ENCODE assay signal across 19 mouse cellular contexts in the genomic region with DNA sequence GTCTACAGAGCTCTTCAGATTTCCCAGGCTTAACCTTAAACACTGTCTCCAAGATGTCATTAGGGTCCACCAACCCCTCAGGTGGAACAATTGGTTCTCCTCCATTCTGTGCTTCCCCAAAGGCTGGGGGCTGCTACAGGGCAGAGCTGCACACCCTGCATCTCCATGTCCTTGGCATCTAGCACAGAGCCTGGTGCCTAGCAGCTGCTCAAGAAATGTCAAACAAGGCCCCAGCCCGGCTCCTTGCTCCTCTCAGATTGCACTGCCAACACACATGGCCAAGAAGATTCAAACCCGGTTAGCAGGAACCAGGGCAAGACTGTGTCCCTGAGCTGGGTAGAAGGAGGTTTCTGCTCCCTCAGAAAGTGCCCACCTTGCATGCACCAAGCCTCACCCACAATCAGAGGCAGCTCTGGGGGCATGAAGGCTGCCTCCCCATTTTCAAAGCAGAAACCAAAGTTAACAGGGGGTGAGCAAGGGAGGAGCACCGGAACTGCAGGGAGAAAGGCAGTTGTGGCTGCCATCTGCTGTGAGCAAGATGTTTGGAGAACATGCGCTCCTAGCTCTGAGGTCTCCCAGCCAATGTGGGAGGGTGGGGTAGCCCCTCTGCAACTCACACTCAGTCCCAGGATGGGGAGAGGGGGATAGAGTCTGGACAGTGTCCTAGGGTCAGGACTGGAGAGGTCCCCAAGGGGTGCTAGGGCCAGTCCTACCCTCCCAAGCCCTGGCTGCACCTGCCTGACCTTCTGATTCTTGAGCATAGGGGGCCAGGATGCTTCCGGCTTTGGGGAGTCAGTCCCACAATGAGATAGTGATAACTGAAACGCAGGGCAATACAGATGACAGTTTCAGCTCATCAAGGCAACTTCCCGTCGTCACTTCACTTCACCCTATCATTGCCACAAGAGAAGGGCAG. TPM values are rescaled to one million over a fixed set of nuclear protein-coding genes. Genes with fewer than 3 reads are reported as not detected.
DNase-seq lines count a peak whose midpoint lies in the region; ATAC-seq and TF ChIP-seq lines count a peak whose summit lies in the region.
"Had no signal": no experiment of that assay in that cellular context is flagged by ENCODE, and none has a peak within 500 bp of the region (broad histone marks: within the 10 kb centered on the region; RNA-seq: fewer than 3 reads in every experiment).

No protein-coding gene starts in this region.

- H3K79me2 ChIP-seq in myocyte (ENCODE audit: control insufficient read depth, insufficient read depth), result peaks cover 52% of the 10 kb centered on the region

- no peak for TF ChIP-seq EP300 in liver, postnatal 0 days (IDR thresholded peaks at IDR 0.05; ENCODE audit: low read depth)

- TF ChIP-seq POLR2A in myocyte (IDR thresholded peaks at IDR 0.05; ENCODE audit: insufficient read length, low read depth), result no peak

- no peak for TF ChIP-seq CTCF in liver, postnatal 0 days (IDR thresholded peaks at IDR 0.05; ENCODE audit: low read depth)

- no peaks in the 10 kb centered on the region for H3K36me3 ChIP-seq in forebrain, embryonic 10.5 days (replicated peaks)
- H3K36me3 ChIP-seq in forebrain, embryonic 13.5 days (ENCODE audit: poor library complexity, severe bottlenecking), result no peaks in the 10 kb centered on the region
- H3K36me3 ChIP-seq in liver, postnatal 0 days (replicated peaks; ENCODE audit: insufficient read depth, low read length), result no peaks in the 10 kb centered on the region
- no peaks in the 10 kb centered on the region for H3K36me3 ChIP-seq in liver, embryonic 11.5 days (ENCODE audit: control insufficient read depth, insufficient read depth, low read length)
- no peaks in the 10 kb centered on the region for H3K36me3 ChIP-seq in myocyte (ENCODE audit: control insufficient read depth, insufficient read depth)
- H3K36me3 ChIP-seq: embryonic facial prominence, embryonic 13.5 days; heart, embryonic 15.5 days; liver, embryonic 15.5 days had no signal

- 0 out of 2 replicates have a peak overlapping the region, but pooled peaks have one; percentile 27 for H3K27ac ChIP-seq in forebrain, embryonic 10.5 days
- no peak overlapping the region for H3K27ac ChIP-seq in forebrain, embryonic 13.5 days
- H3K27ac ChIP-seq in liver, postnatal 0 days (ENCODE audit: low read depth), result 0 out of 2 replicates have a peak overlapping the region, but pooled peaks have one; percentile 16
- H3K27ac ChIP-seq in liver, embryonic 11.5 days (ENCODE audit: low read depth, low read length), result no peak overlapping the region
- H3K27ac ChIP-seq: embryonic facial prominence, embryonic 13.5 days; heart, embryonic 15.5 days; liver, embryonic 15.5 days had no signal

- H3K9me3 ChIP-seq in forebrain, embryonic 10.5 days, result no peaks in the 10 kb centered on the region
- no peaks in the 10 kb centered on the region for H3K9me3 ChIP-seq in forebrain, embryonic 13.5 days (replicated peaks)
- H3K9me3 ChIP-seq in liver, postnatal 0 days (ENCODE audit: low read length), result no peaks in the 10 kb centered on the region
- H3K9me3 ChIP-seq in liver, embryonic 11.5 days (ENCODE audit: control insufficient read depth, low read length), result no peaks in the 10 kb centered on the region
- H3K9me3 ChIP-seq: embryonic facial prominence, embryonic 13.5 days; heart, embryonic 15.5 days; liver, embryonic 15.5 days had no signal

- H3K4me2 ChIP-seq in forebrain, embryonic 13.5 days, result no peak overlapping the region
- H3K4me2 ChIP-seq in liver, postnatal 0 days (ENCODE audit: low read depth, low read length), result no peak overlapping the region
- H3K4me2 ChIP-seq in liver, embryonic 11.5 days, result no peak overlapping the region
- peak overlapping the region; percentile 20 for H3K4me2 ChIP-seq in myocyte (ENCODE audit: low read depth)
- H3K4me2 ChIP-seq: embryonic facial prominence, embryonic 13.5 days; heart, embryonic 15.5 days; liver, embryonic 15.5 days had no signal

- no peak for ATAC-seq in forebrain, embryonic 13.5 days
- no peak for ATAC-seq in liver, postnatal 0 days
- no peak for ATAC-seq in liver, embryonic 11.5 days (replicated peaks; ENCODE audit: low FRiP score)

- DNase-seq in forebrain, embryonic 10.5 days (ENCODE audit: extremely low spot score, low spot score), result no peak
- DNase-seq in heart, adult 11 months, result peak; percentile 92
- no peak for DNase-seq in heart, postnatal 10 days
- DNase-seq in liver, postnatal 0 days, result no peak
- no peak for DNase-seq in liver, embryonic 11.5 days (ENCODE audit: low spot score)
- DNase-seq in frontal cortex, postnatal 10 days (ENCODE audit: low spot score in 2 of 2), result no peak
- DNase-seq: adrenal gland, adult 2 months; cerebellum, adult 9-11 months; kidney, adult 2 months; kidney, postnatal 10 days; lung, postnatal 10 days; thymus, postnatal 25 days had no signal

- WGBS in forebrain, embryonic 10.5 days, result 90% methylated on average over 8 of the region's 8 CpGs
- WGBS in forebrain, embryonic 13.5 days, result 87% methylated on average over 8 of the region's 8 CpGs
- WGBS in liver, postnatal 0 days (ENCODE audit: insufficient replicate concordance), result 64% methylated on average over 8 of the region's 8 CpGs
- WGBS in liver, embryonic 11.5 days, result 72% methylated on average over 8 of the region's 8 CpGs

- H3K9ac ChIP-seq in forebrain, embryonic 13.5 days, result no peak overlapping the region
- H3K9ac ChIP-seq in liver, postnatal 0 days (replicated peaks), result no peak overlapping the region
- no peak overlapping the region for H3K9ac ChIP-seq in liver, embryonic 11.5 days (ENCODE audit: low read depth, low read length)
- H3K9ac ChIP-seq: embryonic facial prominence, embryonic 13.5 days; heart, embryonic 15.5 days; liver, embryonic 15.5 days had no signal

- no peak overlapping the region for H3K4me3 ChIP-seq in forebrain, embryonic 10.5 days
- H3K4me3 ChIP-seq in forebrain, embryonic 13.5 days, result no peak overlapping the region
- no peak overlapping the region for H3K4me3 ChIP-seq in liver, postnatal 0 days (ENCODE audit: low read depth, low read length)
- H3K4me3 ChIP-seq in liver, embryonic 11.5 days (ENCODE audit: low read depth, low read length), result no peak overlapping the region
- no peak overlapping the region for H3K4me3 ChIP-seq in myocyte
- H3K4me3 ChIP-seq: embryonic facial prominence, embryonic 13.5 days; heart, embryonic 15.5 days; liver, embryonic 15.5 days had no signal

- no peak overlapping the region for H3ac ChIP-seq in myocyte (ENCODE audit: control insufficient read depth, insufficient read length)

- H3K27me3 ChIP-seq in forebrain, embryonic 10.5 days (ENCODE audit: poor library complexity, severe bottlenecking), result no peaks in the 10 kb centered on the region
- no peaks in the 10 kb centered on the region for H3K27me3 ChIP-seq in forebrain, embryonic 13.5 days
- H3K27me3 ChIP-seq in liver, postnatal 0 days (ENCODE audit: insufficient read depth, low read length), result no peaks in the 10 kb centered on the region
- 0 out of 2 replicates have a peak, but pooled peaks cover 3% of the 10 kb centered on the region for H3K27me3 ChIP-seq in liver, embryonic 11.5 days (replicated peaks; ENCODE audit: control insufficient read depth, insufficient read depth, low read length)
- no peaks in the 10 kb centered on the region for H3K27me3 ChIP-seq in myocyte (ENCODE audit: control insufficient read depth, insufficient read depth, insufficient read length)
- H3K27me3 ChIP-seq: embryonic facial prominence, embryonic 13.5 days; liver, embryonic 15.5 days had no signal

- H3K4me1 ChIP-seq in forebrain, embryonic 10.5 days, result peaks cover 36% of the 10 kb centered on the region
- 0 out of 2 replicates have a peak, but pooled peaks cover 7% of the 10 kb centered on the region for H3K4me1 ChIP-seq in forebrain, embryonic 13.5 days
- peaks cover 18% of the 10 kb centered on the region for H3K4me1 ChIP-seq in liver, postnatal 0 days (ENCODE audit: insufficient read depth)
- H3K4me1 ChIP-seq in liver, embryonic 11.5 days (replicated peaks; ENCODE audit: control insufficient read depth, insufficient read depth, low read length), result peaks cover 15% of the 10 kb centered on the region

- intact Hi-C loops in heart, postnatal 10 days (cut with DNase I), result no loop called here

TF ChIP-seq in myocyte, 11 proteins besides CTCF, POLR2A, EP300 and RAD21:
- TF ChIP-seq MYOD1 (IDR thresholded peaks at IDR 0.05; ENCODE audit: control insufficient read depth in 1 of 3, insufficient read length in 2 of 3, low read depth in 2 of 3) (peak in 2 of 3 experiments; percentile 72 to 79), MYOG (IDR thresholded peaks at IDR 0.05; ENCODE audit: control insufficient read depth in 1 of 3, insufficient read depth in 1 of 3, insufficient read length in 2 of 3, low read depth in 2 of 3) (peak in 2 of 3 experiments; percentile 52 to 76), TCF3 (IDR thresholded peaks at IDR 0.05; ENCODE audit: insufficient read length, low read depth) (no peak)

RNA-seq across cellular contexts. Expression of gene Dagla, which starts 16.3 kb away (rescaled TPM):
- 1.7 and 1.9 TPM in 2 replicates for polyA plus RNA-seq in forebrain, embryonic 10.5 days (2016; fragmentation: Nextera tagmentation; extraction: Ambion mirVana)
- 3.2 TPM in 2 replicates for polyA plus RNA-seq in forebrain, embryonic 13.5 days (2015; fragmentation: Nextera tagmentation; extraction: Ambion mirVana)
- 1 to 10 TPM; 4.1 to 4.5 TPM for total RNA-seq in heart, postnatal 10 days (2021)
- 0.21 and 0.28 TPM in 2 replicates for polyA plus RNA-seq in liver, postnatal 0 days (2015; fragmentation: Nextera tagmentation; extraction: Ambion mirVana)
- polyA plus RNA-seq in liver, embryonic 11.5 days (2014; fragmentation: Nextera tagmentation; extraction: Ambion mirVana), result 0.77 and 0.82 TPM in 2 replicates
- polyA plus RNA-seq in myocyte (2012; fragmentation: generic; extraction: Trizol), result 9.6 TPM
- total RNA-seq: hematopoietic stem cell, adult 5-6 weeks; megakaryocyte, adult 5-6 weeks had no signal

RNA-seq across cellular contexts. Expression of gene Myrf, which starts 47.8 kb away (rescaled TPM):
- 2.1 and 2.9 TPM in 2 replicates for polyA plus RNA-seq in forebrain, embryonic 10.5 days (2016; fragmentation: Nextera tagmentation; extraction: Ambion mirVana)
- polyA plus RNA-seq in forebrain, embryonic 13.5 days (2015; fragmentation: Nextera tagmentation; extraction: Ambion mirVana), result 0.22 and 0.31 TPM in 2 replicates
- total RNA-seq in heart, postnatal 10 days (2021), result 1 to 10 TPM; 5.7 to 9.1 TPM
- polyA plus RNA-seq in liver, postnatal 0 days (2015; fragmentation: Nextera tagmentation; extraction: Ambion mirVana), result 2.1 and 2.5 TPM in 2 replicates
- polyA plus RNA-seq in liver, embryonic 11.5 days (2014; fragmentation: Nextera tagmentation; extraction: Ambion mirVana), result 23.8 and 24.1 TPM in 2 replicates
- polyA plus RNA-seq in myocyte (2012; fragmentation: generic; extraction: Trizol), result 1.5 TPM
- total RNA-seq: hematopoietic stem cell, adult 5-6 weeks had no signal

Comparison
In these comparisons a context has a peak if more than half of its experiments do, and no peak if none do; other contexts are left out.
1. H3K27ac ChIP-seq: peak in forebrain, embryonic 10.5 days (single experiment) and liver, postnatal 0 days (single experiment); none in forebrain, embryonic 13.5 days (single experiment) and liver, embryonic 11.5 days (single experiment).